Mouse (Mus musculus): Measurements from ENCODE around the gene Susd6.

The Susd6 gene

DNA sequence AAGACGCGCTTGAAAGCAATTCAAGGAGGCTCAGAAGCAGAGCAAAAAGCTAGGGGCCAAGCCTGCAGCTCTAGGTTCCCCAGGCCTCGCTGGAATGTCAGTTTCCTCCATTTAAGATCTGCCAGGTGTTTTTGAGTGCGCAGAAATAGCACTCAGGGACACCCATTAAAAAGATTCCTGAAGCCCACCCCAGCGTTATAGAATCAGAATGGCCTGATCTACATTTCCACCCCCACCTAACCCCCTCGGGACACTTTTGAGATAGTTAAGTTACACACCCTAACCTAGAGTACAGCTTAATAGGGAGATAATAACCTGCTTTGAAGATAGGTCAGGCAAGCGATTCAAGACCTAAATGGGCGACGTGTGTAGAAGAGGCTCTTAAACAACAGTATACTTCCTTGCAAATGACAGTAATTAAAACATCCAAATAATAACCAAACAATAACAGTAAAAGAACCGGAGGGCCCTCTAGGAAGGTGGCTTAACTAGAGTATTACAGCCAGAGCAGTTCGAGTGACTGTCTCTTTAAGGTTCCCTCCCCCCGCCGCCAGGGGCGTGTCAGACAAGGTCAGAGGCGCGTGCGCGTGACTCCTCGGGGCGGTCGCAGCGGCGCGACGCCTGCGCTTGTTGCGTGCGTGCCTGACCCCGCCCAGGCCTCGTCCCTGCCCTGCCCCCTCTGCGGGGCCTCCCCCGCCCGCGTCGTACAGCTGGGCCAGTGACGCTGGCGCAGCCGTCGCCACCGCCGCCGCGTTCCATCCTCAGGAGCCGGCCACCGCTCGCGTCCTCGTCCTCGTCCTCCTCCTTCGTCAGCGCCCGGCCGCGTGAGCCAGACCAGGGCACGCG, at the start of gene Susd6:
Susd6 (plus strand) TSS at position 662 of the 846 bp plus-strand sequence.
- peak; percentile 99 for DNase-seq

DNA sequence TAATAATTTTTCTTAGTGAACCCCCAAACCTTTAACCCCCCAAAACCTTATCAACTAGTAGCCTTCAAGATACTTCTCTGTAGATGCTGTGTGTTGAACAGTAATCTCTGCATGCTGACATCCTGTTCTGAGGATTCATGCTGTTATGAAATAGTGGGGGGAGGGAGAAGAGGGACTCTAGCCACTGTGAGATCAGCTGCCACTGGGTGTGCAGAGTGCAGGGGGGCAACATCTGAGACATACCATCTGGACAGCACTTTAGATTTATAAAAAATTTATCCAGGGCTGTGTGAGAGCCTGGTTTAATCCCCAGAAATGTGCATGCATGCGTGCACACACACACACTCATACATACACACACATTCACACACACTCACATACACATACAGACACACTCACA, 45.7 kb upstream of the Susd6 start:
- no peak for DNase-seq

DNA sequence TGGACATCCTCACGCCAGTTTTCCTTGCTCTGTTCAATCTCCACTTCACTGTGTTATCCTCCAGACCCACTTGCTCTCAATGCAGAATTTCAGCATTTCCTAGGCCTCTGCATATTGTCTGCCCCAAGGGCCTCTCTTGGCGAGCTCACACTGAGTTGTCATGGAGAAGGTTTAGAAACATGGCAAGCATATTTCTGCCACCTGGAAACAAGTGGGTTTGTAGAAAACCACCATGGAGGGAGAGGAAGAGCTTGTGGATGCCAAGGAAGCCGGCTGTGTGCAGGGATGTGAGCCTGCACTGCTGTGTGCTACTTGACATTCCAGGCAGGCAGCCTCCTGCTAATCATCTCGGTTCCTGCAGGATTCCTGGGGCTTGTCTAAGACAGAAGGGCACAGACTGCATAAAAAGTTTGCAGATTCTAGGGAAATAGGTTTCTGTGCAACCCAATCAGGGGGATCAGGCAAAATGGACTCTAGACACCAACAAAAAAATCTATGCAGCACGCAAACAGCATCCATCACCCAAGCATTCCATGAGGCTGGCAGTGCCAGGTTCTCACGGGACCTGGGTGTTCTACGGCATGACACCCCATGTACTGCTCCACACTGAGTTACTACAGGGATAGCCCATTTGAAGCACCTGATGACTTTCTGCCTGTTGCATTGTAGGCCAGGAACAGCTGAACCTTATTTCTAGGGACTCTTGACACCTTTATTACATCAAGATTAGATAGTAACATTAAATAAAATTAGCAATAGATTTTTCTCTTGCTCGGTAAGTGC, 44.1 kb upstream of the Susd6 start:
- DNase-seq = no peak

DNA sequence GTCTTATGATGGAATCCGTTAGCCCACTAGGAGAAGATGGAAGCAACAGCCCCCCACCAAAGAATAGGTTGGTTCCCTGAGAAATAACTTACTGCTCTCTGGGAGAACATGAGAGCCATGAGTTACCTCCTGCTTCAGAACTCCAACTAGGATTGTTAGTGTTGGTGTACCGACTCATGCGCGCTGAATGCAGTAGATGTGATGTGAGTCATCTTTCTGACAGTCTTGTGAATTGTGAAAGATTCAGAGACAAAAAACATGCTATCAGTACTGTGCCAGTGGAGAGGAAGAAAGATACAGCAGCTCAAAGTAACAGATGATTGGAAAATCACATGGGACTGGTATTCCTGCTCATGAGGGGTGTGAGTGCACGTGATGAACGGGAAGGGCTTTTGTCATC, 38.8 kb upstream of the Susd6 start:
- DNase-seq = no peak

DNA sequence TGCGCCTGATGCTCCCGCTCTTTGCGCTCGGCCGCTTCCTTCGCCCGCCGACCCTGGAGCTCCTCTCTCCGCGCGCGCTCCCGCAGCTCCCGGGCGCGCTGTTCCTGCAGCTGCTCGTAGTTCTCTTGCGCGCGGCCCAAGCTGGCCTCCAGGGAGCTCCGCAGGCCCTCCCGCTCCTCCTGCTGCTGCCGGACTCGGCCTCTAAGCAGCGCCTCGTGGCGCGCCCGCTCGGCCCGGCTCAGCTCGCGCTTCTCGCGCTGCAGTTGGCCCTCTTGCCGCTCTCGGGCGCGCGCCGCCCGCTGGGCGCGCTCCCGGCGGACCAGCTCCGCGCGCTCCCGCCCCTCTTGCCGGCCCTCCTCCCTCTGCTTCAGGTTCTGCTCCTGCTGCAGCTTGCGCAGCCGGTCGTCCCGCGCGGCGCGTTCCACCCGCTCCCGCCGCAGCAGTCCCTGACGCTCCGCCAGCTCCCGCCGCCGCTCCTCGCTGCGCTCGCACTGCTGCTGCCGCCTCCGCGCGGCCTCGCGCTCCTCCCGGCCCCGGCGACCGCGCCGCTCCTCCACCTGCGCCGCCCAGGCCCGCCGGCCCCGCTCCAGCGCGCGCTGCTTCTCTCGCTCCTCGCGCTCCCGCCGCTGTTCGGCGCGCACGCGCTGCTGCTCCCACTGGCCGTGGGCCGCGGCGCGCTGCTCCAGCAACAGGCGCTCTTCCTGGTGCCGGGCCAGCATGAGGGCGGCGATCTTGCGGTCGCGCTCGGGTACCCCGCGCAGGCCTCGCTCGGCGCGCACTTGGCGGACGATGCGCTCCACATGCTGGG, 32.4 kb upstream of the Susd6 start:
- DNase-seq = peak; percentile 57 to 71

DNA sequence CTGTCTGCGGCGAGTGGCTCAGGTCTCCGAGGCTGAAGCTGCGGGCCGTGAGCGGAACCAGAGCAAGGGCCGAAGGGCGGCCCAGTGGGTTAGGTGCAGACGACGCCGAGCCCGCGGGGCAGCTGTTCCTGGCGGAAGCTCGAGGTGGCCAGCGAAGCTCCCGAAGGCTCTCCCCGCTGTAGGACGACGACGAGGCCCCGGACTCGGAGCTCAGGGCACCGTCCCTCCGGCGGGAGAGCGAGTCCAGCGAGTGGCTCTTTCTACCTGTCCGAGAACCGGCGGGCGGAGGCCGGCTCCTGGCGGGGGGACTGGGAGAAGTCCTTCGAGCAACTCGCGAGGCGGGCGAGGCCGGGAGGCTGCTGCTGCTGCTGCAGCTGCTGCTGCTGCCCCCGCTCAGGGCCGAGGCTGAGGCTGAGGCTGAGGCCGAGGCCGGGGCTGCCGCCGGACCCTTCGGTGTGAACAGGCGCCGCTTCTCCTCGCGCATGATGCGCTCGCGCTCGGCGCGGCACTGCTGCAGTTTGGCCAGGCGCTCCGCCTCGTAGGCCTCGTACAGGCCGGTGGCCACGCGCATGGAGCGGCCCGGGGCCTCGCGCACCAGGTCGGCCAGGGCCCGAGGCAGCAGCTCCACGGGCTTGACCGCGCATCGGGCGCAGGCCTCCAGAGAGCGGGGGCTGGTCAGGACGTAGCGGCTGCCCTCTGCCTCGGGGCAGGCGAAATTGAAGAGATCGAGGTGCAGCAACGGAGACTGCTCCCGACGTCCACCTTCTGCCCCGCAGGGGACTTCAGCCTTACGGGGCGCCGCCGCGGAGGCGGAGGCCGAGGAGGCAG, 31.5 kb upstream of the Susd6 start:
- DNase-seq = peak; percentile 21 to 47

DNA sequence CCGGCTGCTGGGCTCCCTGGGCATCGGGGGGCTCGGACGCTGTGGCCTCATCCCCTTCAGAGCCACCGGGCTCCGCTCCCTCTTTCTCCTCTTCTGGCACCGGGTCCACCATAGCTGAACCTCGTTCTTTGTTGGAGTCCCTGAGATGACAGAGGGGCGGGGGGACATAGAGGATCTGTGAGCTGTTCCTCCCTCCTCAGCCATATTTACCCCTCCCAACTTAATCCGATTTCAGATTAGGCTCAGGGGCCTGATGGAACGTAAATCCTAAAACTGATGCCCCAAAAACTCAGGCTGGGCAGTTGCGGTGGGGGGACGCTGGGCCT, 31.0 kb upstream of the Susd6 start:
- no peak for DNase-seq

DNA sequence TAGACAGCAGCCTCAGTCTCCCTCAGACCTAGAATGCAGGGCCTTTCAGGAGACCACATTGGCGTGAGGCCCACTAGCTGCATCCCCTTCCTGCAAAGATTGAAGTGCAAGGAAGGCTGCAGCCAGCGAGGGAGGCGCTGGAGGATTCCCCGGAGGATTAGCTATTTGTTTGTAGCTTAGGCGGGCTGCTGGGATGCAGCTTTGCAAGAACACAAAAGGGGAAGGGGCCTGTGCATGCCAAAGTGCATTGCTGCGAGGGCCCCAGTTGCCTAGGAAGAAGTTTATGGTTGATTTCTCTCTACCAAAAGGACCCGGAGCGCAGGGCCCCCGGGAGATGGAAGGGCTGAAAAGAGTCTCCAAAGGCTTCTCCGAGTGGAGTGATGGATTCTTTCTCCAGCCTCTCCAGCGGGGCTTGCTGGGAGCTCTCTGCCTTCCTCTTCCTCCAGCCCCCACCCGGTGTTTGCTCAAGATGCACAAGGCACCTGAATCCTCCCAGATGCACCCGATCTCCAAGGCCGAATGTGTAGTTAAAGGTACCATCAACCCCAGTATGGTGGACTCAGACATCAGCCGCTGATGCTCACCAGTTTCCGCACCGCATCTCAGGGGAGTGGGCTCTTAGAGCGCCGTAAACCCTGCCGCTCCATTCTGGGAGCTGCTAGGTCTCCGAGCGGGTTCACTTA, 30.5 kb upstream of the Susd6 start:
- peak; percentile 37 to 58 for DNase-seq

DNA sequence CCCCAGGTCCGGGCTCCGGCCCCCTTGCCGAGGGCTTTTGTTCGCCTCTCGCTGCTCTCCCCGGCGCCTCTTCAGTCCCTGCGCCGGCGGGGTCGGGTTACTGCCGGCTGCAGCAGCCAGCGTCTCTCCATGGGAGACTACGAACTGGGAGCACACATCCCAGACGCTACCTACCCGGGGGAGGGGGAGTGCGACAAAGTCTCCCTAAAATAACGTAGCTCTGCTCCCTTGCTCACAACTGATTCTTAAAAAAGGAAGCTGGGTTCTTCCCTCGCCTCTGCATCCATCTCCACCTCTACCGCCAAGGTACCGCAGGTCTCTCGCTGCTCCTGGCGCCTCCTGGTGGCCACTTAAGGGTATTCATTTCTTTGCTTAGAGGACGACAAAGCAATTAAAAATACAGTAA, 29.9 kb upstream of the Susd6 start, which contains the start of gene Ccdc177:
Ccdc177 (minus strand) TSS at position 292 of the 406 bp plus-strand sequence.
- peak; percentile 93 for DNase-seq

DNA sequence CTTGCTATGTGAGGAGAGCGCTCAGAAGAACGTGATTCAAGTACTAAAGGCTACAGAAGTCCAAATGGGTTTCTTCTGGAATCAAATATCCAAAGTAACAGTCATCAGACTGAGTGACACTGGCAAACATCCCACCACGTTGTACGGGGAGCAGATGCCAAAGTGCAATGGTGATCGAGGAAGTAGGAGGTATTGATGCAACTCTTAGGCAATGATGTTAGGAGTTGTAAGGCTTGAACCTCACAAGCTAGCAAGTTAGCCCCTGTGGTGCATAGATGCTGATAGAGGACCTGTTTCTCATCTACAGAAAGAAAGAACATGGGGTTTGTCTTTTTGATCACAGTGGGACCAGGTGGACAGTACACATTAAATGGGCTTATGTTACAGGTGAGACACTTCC, 27.3 kb upstream of the Susd6 start:
- no peak for DNase-seq

DNA sequence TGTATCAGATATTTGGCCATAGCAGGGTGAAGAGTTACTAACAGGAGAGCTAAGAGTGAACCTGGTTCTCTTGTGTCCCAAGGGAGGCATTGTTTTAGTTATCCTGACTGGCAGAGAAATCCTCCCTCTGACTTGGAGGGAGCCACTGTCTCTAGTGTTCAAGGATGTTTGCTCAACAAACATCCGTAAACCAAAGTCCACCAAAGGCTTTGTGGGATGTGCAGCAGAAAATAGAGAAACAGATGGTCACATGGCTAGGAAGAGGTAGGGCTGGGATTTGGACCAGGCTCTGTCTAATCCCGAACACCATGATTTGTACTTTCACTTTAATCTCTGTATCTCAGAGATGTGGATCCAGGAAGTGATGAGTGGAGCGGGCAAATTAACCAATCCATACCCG, 26.2 kb upstream of the Susd6 start:
- DNase-seq = no peak

DNA sequence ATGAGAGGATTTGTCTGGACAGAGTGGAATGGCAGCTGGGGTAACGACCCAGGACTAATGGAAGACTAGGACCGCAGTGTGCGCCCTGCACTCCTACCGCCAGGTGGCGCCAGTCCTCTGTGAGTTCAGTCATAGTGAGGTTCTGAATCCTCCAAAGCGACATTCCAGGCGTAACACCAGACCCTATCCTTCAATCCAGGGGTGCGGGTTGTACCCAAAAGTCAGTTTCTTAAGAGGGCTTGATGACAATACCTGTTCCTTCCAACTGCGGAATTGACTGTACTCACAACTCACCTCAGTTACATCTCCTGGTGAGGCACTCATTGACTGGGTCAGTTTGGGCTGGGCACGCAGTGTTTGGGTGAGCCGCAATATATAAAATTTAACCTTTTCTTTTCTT, 20.6 kb upstream of the Susd6 start:
- peak; percentile 78 to 88 for DNase-seq

DNA sequence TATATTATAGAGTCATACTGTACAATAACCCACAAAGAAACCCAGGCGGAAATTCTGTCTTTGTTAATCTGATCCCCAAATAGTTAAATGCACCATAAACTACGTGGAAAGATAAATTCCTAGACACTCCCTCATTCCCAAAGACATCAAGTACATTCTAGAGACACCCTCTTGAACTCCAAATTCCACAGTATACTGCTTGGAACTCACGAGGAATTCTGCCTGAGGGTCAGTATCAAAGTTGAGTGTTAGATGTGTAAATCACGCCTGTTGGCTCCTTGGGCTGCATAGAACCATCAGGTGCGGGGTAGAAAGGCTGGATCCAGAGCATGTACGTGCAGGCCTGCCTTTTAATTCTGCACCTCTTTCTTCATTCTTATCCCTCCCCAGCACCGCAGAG, 15.5 kb upstream of the Susd6 start:
- DNase-seq = no peak

DNA sequence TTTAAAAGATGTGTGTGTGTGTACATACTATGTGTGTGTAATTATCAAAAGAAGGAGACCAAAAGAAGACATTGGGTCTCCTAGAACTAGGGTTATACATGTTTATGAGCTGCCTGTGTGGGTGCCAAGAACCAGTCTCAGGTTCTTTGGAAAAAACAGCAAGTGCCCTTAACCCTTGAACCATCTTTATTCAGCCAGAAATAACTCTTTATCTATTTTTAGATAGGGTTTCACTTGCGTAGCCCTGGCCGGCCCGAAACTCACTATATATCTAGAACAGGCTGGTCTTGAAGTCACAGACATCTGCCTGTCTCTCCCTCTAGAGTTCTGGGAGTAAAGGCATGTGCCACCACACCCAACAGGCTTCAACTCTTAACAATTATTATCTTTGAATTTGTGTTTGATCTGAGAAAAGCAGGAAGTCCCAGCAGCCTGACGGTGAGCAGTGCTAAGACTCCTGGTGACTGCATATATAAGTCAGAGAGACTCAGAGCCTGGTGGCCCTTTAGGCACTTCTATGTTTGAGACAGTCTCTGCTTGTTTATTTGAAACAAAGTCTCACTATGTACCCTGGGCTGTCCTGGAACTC, 14.2 kb upstream of the Susd6 start:
- no peak for DNase-seq

DNA sequence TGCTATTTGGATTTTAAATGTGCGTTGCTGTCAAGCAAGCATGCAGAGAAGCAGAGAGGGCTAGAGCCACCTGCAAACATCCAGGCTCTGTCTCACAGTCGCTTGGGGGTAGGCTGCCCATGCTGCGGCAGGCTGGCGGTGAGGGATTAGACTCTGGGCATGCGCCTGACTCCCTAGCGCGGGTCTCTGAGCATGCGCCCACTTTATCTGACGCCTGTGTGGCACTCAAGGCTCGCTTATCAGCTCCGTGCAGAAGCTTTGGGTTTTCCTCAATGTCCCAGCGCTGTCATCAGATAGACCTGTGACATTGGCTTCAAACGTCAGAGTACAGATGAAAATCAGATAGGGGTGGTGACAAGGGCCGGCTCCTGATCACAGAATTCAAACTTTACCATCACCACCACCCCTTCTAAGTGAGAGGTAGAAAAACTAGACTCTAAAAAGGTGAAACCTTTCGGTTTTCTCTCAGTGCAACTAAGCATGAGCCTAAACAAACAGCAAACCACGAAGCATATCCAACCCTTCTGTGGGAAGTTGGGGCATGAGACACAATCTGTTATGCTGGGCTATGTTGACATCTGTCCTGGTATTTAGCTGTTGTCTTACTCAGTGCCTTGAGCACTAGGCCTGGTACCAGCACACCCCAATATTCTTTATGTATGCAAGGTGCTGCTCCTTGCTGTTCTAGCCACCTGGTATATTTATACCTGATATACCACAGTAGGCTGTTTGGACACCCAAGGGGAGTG, 11.9 kb upstream of the Susd6 start:
- DNase-seq = no peak

DNA sequence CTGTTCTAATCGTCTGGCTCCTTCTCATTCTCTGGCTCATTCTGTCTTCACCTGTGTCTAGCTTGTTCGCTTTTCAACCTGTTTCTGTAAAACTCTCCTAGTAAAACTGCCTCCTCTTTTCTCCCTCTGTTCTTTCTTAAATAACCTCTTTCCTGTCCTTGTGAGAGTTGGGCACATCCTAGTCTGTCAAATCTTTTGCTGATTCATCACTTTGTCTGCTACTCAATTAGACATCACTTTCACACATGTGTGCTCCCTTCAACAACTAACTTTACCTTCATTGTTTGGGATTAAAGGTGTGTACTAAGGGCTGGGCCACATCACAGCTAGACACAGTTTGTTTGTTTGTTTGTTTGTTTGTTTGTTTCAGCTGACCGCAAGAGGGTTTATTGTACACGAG, 10.6 kb upstream of the Susd6 start:
- DNase-seq = no peak

DNA sequence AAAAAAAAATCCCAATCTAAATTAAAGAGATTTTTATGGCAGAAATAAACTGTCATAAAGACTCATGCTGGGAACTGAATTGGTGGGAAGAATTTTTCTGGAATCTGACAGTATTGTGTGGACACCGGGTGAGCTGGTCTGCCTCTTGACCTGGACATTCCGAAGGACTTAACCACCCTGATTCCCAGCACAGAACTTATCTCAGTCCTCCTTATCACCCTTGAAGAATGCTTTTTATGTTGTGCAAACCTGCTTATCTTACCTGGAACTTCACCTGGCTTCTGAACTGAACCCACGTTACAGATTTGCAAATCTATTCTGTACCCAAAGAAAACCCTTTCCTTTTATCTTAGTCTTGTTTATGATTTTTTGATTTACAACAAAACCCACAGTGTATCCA, 8.1 kb upstream of the Susd6 start:
- peak in 1 of 2 experiments; percentile 8 for DNase-seq

DNA sequence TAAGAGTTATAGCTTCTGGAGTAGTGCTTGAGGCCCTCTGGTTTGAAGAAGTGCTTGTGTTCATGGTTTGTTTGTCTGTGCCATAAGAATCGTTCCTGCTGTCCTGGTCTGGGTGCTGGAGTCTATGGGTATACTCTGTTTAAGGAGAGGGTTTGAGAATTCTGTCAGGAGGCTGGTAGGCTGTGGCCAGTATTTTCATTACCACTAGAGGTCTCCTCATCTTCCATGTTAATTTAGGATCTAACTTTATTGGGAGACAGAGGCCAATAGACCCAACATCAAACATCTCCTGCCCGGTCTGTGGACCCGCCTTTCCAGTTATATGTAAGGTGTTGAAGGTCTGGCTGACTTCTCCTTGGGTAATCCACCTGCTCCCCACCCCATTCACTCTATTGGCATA, 7.4 kb upstream of the Susd6 start:
- peak; percentile 30 to 39 for DNase-seq

DNA sequence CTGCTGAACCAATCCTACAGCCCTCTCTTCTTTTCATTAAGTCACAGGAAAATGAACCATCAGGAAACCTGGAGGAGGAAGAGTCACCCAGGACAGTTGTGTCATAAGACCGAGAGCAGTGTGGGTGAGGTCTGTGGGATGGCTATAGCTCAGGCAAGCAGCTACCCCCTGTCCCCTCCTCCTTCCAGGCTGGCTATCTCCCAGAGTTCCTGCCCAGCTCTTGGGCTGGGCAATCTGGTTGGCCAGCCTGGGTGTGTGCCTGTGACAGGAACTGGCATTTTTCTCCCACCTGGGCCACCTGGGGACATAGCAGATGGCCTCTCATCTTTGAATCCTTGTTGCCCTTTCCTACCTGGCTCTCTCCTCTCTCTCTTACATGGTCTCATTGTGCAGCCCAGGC, 6.4 kb upstream of the Susd6 start:
- peak; percentile 94 to 95 for DNase-seq

DNA sequence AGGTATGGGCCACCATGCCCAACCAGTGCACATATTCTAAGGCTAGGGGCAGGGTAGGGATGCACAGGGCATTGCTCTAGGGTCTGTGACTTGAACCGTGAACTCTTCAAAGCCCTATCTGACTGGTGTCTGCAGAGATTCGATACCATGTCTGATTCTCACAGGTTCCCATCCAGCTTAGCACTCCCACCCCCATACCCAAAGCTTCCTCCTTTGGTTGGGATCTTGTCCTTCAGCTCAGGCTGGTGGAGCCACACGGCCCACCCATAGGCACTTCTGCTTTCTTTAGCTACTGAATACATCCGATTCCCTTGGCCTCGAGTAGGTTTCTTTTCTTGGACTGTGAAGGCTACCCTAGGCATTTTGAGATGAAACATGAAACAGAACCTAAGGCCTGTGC, 5.3 kb upstream of the Susd6 start:
- DNase-seq = peak in 1 of 2 experiments; percentile 31

DNA sequence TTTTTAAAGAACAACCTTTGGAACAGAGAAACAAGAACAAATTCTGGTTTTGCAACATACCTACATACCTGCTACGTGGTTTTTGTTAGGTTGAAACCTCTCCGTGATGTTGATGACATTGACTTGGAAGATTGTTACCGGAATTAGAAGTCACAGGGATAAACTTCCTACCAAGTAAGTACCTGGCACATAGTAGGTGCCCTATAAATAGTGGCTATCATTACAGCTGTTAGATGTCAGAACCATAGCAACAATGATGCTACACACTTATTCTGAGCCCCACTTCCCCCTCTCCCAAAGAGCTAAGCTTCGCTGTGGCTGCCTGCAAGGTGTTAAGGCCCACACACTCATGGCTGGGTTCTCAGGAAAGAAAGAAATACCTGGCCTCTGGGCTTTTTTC, 4.7 kb upstream of the Susd6 start:
- peak in 1 of 2 experiments; percentile 3 for DNase-seq
